ENCODE assay signal across 23 mouse cellular contexts in the genomic region with DNA sequence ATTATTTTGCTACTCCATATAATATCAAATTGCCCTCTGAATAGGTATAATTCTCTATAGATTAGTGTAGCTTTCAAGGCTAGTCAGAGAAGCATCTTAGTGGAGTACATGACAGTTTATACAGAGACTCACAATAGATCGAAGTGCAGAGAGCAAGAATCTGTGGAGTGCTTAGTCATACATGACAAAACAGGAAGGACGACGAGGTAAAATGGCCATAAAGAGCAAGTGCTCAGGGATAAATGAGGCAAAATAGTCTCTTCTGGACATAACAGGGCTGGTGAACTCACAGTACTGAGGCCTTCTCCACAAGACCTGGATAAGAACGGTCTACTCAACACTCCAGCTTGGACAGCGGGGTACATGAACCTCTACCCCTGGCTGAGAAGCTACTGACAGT.
DNase-seq lines count a peak whose midpoint lies in the region; ATAC-seq and TF ChIP-seq lines count a peak whose summit lies in the region.
"Had no signal": no experiment of that assay in that cellular context is flagged by ENCODE, and none has a peak within 500 bp of the region (broad histone marks: within the 10 kb centered on the region; RNA-seq: fewer than 3 reads in every experiment).

No protein-coding gene starts in this region.

- no peak for ATAC-seq in megakaryocyte, adult 5-6 weeks (ENCODE audit: poor library complexity, severe bottlenecking)
- 0 out of 2 replicates have a peak, but pooled peaks have one; percentile 14 for ATAC-seq in megakaryocyte-erythroid progenitor cell, adult 5-6 weeks (replicated peaks; ENCODE audit: low FRiP score, low TSS enrichment, poor library complexity, severe bottlenecking)
- ATAC-seq: CD4-positive, CD25-positive, alpha-beta regulatory T cell, adult 4 months; forebrain, embryonic 13.5 days; forebrain, embryonic 15.5 days; forebrain, postnatal 0 days had no signal

- peaks cover 3% of the 10 kb centered on the region for H3K36me3 ChIP-seq in megakaryocyte, embryonic 14.5 days (replicated peaks; ENCODE audit: low read length)
- H3K36me3 ChIP-seq in MEL (ENCODE audit: control insufficient read depth in 1 of 2, insufficient read depth in 2 of 2, low read length in 2 of 2), result no peaks in the 10 kb centered on the region
- no peaks in the 10 kb centered on the region; the same call in 1 of the 2 replicates for H3K36me3 ChIP-seq in hindbrain, embryonic 10.5 days
- H3K36me3 ChIP-seq: embryonic facial prominence, embryonic 10.5 days; embryonic facial prominence, embryonic 12.5 days; forebrain, embryonic 15.5 days had no signal

- H3K9me3 ChIP-seq in megakaryocyte, embryonic 14.5 days, result no peaks in the 10 kb centered on the region
- no peaks in the 10 kb centered on the region for H3K9me3 ChIP-seq in MEL (replicated peaks; ENCODE audit: insufficient read depth, low read length)
- H3K9me3 ChIP-seq in hindbrain, embryonic 10.5 days, result no peaks in the 10 kb centered on the region
- H3K9me3 ChIP-seq: embryonic facial prominence, embryonic 10.5 days; embryonic facial prominence, embryonic 12.5 days; forebrain, embryonic 13.5 days; forebrain, embryonic 15.5 days; G1E had no signal

- no peak overlapping the region for H3K27ac ChIP-seq in MEL (ENCODE audit: control insufficient read depth, low read depth, low read length)
- no peak overlapping the region for H3K27ac ChIP-seq in hindbrain, embryonic 10.5 days
- H3K27ac ChIP-seq: embryonic facial prominence, embryonic 10.5 days; embryonic facial prominence, embryonic 12.5 days; forebrain, embryonic 13.5 days; forebrain, embryonic 15.5 days had no signal

- no peaks in the 10 kb centered on the region for H3K27me3 ChIP-seq in megakaryocyte, embryonic 14.5 days (replicated peaks)
- no peaks in the 10 kb centered on the region for H3K27me3 ChIP-seq in MEL (ENCODE audit: control insufficient read depth in 1 of 2, insufficient read depth in 2 of 2, low read length in 2 of 2)
- H3K27me3 ChIP-seq in hindbrain, embryonic 10.5 days (ENCODE audit: insufficient read depth, poor library complexity, severe bottlenecking), result no peaks in the 10 kb centered on the region
- H3K27me3 ChIP-seq: CH12.LX; embryonic facial prominence, embryonic 12.5 days; forebrain, embryonic 13.5 days; forebrain, embryonic 15.5 days had no signal

- peak overlapping the region; percentile 23 for H3K4me3 ChIP-seq in megakaryocyte, embryonic 14.5 days (replicated peaks)
- no peak overlapping the region for H3K4me3 ChIP-seq in MEL (ENCODE audit: control insufficient read depth in 1 of 2, insufficient read depth in 1 of 2, low read depth in 2 of 2, low read length in 2 of 2)
- H3K4me3 ChIP-seq in hindbrain, embryonic 10.5 days, result no peak overlapping the region
- H3K4me3 ChIP-seq: embryonic facial prominence, embryonic 10.5 days; embryonic facial prominence, embryonic 12.5 days; forebrain, embryonic 13.5 days; forebrain, embryonic 15.5 days had no signal

- peak; percentile 12 for DNase-seq in MEL (ENCODE audit: low read depth, low spot score)
- no peak for DNase-seq in hindbrain, embryonic 10.5 days (ENCODE audit: low spot score)
- no peak for DNase-seq in cerebellum, adult 18-20 months
- DNase-seq: adrenal gland, adult 8-10 months; adrenal gland, postnatal 14 days; adrenal gland, postnatal 36 days; B cell, adult 2 months; cerebellum, adult 11-12 months; cerebellum, adult 8-10 months; cerebellum, adult 9-11 months; cerebellum, postnatal 14 days; cerebellum, postnatal 36 days; forebrain, postnatal 0 days had no signal

- TF ChIP-seq EP300 in MEL (IDR thresholded peaks at IDR 0.05; ENCODE audit: low read depth in 1 of 2, low read length in 2 of 2), result no peak

- TF ChIP-seq POLR2A in MEL (IDR thresholded peaks at IDR 0.05; ENCODE audit: control insufficient read depth in 1 of 2, insufficient read depth in 1 of 2, low read depth in 1 of 2, low read length in 2 of 2, poor library complexity in 1 of 2), result no peak

- 95% methylated on average over 5 of the region's 5 CpGs for WGBS in hindbrain, embryonic 10.5 days

- peaks cover 44% of the 10 kb centered on the region for H3K4me1 ChIP-seq in megakaryocyte, embryonic 14.5 days
- no peaks in the 10 kb centered on the region; a peak in 1 of 4 replicates for H3K4me1 ChIP-seq in MEL (ENCODE audit: control insufficient read depth in 1 of 2, insufficient read depth in 2 of 2, low read length in 2 of 2)
- H3K4me1 ChIP-seq in hindbrain, embryonic 10.5 days (replicated peaks), result no peaks in the 10 kb centered on the region
- H3K4me1 ChIP-seq: embryonic facial prominence, embryonic 10.5 days; embryonic facial prominence, embryonic 12.5 days; forebrain, embryonic 13.5 days; forebrain, embryonic 15.5 days had no signal

- no peak overlapping the region for H3K9ac ChIP-seq in MEL (ENCODE audit: control insufficient read depth, low read depth, low read length, poor library complexity, severe bottlenecking)
- H3K9ac ChIP-seq: embryonic facial prominence, embryonic 12.5 days; forebrain, embryonic 13.5 days; forebrain, embryonic 15.5 days; forebrain, postnatal 0 days had no signal

- TF ChIP-seq CTCF in MEL (IDR thresholded peaks at IDR 0.05 in 2 of 3, conservative IDR thresholded peaks at IDR 0.05 in 1 of 3; ENCODE audit: control insufficient read depth in 1 of 3, insufficient read depth in 1 of 3, low read depth in 2 of 3, low read length in 3 of 3, poor library complexity in 1 of 3, severe bottlenecking in 1 of 3), result no peak

- no peak for TF ChIP-seq RAD21 in MEL (IDR thresholded peaks at IDR 0.05; ENCODE audit: low read depth, low read length)

- no peaks in the 10 kb centered on the region for H3K79me2 ChIP-seq in MEL (ENCODE audit: control insufficient read depth, insufficient read depth, low read length, poor library complexity)

TF ChIP-seq in MEL, 35 proteins besides CTCF, POLR2A, EP300 and RAD21:
- TF ChIP-seq POLR2AphosphoS5 (IDR thresholded peaks at IDR 0.05; ENCODE audit: borderline replicate concordance, low read depth, low read length), result no peak
